Mouse (Mus musculus): ENCODE results near the gene Adcy6.

Gene Adcy6

DNA sequence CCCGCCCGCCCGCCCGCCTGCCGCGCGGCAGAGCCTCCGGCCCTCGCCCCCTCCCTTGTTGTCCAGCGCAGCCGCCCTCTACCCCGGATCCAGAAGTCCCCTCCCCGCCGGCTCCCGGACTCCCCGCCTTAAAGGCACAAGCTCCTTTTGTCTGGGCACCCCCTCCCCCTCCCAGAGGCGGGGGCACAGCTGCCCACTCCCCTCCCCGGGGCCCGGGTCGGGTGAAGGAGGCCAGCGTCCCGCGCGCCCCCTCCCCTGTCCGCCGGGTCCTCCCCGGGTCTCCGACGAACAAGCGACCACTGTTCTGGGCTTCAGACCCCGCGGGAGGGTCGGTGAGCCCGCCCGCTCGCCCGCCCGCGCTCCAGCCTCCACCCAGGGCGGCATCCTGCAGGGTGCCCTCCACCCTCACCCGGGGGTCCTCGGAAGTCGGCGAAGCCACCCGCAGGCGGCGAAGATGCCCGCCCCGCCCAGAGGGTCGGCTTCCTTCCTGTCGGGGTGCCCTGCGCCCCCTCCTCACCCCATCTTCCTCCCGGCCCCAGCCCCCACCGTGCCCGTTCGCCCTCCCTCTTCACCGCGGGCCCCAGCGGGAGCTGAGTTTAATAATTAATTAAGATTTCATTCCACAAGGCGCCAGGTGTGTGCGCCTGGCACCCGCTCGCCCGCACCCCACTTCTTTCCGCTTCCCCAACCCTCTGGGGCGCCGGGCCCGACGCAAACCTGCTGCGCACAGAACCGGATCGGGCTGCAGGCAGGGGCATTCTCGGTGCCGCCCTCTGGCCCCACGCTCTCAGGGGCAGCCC lies at the start of gene Adcy6:
Gene Adcy6, minus strand, starts transcription at position 746 of the 800 bp plus-strand sequence.
- in situ Hi-C loops (cut with MboI, MseI), result loop anchor here (10.0 kb wide), 1 partner anchor 435 kb away; no protein-coding TSS in a partner anchor

DNA sequence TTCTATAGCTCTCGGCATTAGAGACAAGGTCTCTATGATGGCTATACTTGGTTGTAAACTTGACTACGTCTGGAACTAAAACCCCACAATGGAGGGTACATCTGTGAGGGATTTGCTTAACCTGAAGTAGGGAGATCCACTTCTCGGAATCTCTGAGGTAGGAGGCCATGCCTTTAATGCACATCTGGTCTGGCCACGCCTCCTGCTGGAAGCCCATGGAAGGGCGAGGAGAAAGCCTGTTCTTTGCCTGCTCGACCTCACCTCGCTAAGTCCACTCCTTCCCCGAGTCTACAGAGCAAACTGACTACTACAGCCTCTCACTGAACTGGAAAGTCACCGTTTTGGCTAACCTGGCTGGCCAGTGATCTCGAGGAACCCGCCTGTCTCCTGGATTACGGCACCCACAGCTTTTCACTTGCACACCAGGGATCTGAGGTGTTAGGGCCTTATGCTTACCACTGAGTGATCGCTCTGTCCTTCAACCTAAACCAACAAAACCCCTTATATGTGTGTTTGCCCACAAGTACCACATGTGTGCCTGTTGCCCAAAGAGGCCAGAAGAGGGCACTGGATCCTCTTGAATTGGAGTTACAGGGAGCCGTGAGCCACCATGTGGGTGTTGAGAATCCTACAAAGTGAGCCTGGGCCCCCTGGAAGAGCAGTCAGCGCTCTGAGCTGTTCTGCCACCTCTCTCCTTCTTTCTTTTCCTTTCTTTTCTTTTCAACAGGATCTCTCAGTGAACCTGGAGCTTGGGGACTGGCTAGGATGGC lies 47.3 kb upstream of the Adcy6 start:
- in situ Hi-C loops (cut with MboI, MseI), result loop anchor here (5.0 kb wide), 1 partner anchor 80 kb away; no protein-coding TSS in a partner anchor

DNA sequence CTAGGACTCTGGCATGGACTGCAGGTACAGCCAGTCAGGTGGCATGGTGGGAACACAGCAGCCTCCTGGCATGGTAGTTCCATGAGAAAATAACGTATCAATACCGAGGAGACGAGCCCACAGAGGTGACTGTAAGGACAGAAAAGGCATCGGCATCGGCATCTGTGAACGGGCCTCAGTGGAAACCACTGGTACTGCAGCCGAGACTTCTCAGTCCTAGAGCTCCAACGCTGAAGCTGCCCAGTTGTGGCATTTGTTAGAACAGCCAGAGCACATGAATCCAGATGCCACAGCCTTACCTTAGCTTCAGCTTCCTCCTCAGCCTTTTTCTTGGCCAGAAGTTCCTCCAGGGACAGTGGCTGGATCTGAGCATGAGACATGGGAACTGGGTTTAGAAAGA lies 42.3 kb upstream of the Adcy6 start:
- in situ Hi-C loops (cut with MboI, MseI), result no loop called here

- in situ Hi-C loops (cut with MboI, MseI), result no loop called here
Observed at GRCm38 (mm10) chr15:98651431-98651830, 41.6 kb upstream of the Adcy6 start.

DNA sequence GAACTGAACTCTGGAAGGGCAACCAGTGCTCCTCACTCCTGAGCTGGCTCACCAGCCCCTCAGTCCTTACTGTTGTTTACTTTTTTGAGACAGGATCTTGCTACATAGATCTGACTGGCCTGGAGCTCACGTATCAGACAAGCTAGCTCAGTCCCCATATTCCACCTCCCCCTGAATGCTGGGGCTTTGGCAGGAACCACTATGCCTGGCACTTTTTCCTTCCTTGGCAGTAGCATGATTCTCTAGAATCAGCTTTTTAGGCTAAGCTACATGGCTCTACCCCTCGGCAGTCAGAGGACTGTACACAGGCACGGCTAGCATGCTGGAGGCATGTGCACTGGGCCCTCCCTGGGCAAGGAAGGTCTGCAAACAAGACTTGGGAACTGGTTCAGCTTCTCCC lies 38.2 kb upstream of the Adcy6 start:
- in situ Hi-C loops (cut with MboI, MseI), result no loop called here

DNA sequence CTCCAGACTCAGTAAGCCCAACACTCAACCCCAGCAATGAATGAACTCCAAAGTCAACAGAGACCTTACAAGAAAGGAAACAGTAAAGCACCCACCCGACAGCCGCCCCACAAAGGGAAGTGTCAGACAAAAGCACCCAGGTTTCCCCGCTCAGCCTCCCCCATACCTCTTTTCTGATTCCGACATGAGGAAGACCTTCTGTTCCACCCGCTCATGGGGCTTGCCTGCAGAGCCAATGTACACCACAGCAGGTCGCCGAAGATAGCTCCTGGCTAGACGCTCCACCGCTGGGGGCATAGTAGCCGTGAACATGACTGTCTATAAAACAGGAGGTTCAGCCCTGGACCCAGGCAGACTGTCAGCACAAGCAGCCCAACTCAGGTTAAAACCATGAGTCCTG lies 37.4 kb upstream of the Adcy6 start:
- in situ Hi-C loops (cut with MboI, MseI), result no loop called here

DNA sequence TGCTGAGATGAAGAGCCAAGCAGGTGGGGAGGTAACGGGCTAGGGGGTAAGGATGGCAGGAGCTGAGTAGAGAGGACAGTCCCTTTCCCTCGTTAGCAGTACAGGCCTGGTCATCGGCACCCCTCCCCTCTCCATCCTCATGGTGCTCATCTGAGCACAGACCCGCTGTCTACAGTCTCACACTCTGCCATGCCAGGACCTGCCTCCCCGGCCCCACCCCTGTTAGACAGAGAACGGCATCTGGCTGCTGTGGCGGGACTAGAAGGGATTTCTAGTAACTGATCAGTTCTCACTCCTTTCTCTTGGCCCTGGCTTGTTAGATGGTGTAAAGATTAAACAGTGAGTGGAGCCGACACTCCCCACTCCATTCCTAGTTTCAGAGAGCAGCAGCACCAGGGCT lies 36.9 kb upstream of the Adcy6 start:
- in situ Hi-C loops (cut with MboI, MseI), result no loop called here

- in situ Hi-C loops (cut with MboI, MseI), result no loop called here
Observed at GRCm38 (mm10) chr15:98645057-98646026, 35.5 kb upstream of the Adcy6 start.

DNA sequence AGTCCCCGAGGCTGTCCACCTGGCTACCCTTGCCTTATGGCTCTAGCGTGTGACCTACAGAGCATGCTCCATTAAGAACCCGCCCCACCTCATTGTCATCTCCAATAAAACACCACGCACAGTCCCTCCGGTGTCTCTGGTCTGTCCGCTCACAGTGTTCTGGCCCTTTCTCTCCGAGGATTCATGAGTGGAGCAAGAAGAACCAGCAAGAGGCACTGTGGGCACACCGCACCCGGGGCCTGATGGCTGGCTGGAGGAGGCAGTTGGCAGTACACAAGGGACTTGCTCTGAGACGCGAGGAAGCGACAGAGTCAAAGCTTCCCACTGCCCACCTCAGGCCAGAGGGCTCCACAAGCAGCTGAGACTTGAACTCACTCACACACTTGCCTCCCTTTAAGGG lies 34.5 kb upstream of the Adcy6 start:
- in situ Hi-C loops (cut with MboI, MseI), result loop anchor here (5.0 kb wide), 1 partner anchor 63 kb away; the partner anchor contains the start of gene Ccdc65

DNA sequence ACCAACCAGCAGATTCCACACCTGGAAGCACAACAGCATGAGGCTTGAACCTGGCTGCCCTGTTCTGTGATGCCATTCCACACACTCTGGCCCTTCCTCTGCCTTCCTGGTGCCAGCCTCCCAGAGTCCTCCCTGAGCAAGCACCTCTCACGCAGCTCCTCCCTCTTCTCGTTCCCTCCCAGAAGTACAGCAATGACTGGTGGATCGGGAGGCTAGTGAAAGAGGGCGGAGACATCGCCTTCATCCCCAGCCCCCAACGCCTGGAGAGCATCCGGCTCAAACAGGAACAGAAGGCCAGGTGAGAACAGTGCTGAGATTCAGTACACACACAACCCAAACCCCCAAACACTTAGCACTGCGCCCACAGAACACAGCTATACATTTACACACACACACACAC lies 30.3 kb upstream of the Adcy6 start:
- in situ Hi-C loops (cut with MboI, MseI), result loop anchor here (5.0 kb wide), 1 partner anchor 67 kb away; the partner anchor contains the start of gene Ccdc65

DNA sequence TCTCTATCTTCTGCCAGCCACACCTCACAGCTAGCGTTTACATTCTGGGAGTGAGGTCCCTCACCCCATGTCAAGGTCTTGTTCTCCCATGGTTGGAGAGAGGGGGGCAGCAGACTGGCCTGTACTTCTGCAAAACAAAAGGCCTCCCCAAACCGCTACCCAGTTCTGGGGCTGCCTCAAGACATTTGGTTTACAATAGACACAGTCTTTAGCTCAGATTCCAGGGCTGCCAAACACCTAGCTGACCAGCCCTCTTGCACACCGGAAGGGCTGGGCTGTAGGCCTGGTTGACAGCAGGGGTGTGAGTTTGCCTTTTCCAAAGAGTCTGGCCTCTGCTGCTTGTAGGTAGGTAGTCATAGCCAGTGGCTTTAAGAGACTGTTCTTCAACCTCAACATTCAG lies 27.3 kb upstream of the Adcy6 start:
- in situ Hi-C loops (cut with MboI, MseI), result no loop called here

GRCm38 (mm10) chr15:98636517-98636916 lies 26.6 kb upstream of the Adcy6 start:
- in situ Hi-C loops (cut with MboI, MseI), result no loop called here

DNA sequence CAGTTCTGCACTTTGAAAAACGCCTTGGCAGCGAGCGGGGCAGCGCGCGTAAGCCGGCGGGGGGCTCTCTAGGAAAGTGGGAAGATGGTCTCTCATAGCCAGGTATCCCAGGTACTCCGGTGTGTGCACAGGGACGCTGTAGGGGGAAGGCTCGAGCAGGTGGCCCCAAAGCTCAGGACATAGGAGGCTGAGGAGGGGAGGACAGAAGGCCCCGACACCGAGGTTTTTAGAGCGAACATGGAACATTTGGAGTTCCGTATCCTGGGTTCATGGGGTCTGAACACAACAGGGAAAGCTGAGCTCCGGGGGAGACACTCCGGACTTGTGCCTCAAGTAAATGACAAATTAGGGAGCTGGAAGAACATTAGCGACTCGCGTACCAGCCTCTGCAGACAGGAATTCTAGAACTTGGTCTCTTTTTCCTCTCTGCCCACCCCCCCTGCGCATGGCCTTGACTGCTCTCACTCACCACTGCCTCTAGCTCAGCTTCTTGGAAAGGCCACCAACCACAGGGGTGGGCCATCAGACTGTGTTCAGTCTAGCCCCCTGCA lies 25.5 kb upstream of the Adcy6 start:
- in situ Hi-C loops (cut with MboI, MseI), result no loop called here

DNA sequence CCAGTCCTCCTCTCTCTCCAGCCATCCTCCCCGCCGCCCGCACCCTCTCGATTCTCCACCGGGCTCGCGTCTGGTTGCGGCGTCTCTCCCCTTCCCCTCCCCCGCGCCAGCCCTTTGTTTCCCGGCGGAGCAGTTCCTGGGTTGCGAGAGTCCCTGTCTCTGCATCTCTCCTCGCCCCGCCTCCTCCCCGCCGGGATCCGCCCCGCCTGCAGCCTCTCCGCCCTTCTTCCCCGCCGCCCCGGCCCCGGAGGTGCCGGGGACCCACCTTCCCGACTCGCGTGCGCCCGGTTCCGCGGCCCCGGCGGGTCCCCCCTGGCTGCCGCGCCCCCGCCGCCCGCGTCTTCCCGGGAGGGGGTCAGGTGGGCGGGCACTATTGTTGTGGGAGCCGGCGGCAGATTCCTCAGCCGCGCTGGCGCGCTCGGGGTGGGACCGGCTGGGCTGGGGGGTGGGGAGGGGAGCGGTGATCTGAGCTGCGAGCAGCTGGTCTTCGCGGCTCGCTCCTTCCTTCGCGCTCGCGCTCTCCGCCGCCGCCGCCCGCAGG lies 24.7 kb upstream of the Adcy6 start:
- in situ Hi-C loops (cut with MboI, MseI), result no loop called here

DNA sequence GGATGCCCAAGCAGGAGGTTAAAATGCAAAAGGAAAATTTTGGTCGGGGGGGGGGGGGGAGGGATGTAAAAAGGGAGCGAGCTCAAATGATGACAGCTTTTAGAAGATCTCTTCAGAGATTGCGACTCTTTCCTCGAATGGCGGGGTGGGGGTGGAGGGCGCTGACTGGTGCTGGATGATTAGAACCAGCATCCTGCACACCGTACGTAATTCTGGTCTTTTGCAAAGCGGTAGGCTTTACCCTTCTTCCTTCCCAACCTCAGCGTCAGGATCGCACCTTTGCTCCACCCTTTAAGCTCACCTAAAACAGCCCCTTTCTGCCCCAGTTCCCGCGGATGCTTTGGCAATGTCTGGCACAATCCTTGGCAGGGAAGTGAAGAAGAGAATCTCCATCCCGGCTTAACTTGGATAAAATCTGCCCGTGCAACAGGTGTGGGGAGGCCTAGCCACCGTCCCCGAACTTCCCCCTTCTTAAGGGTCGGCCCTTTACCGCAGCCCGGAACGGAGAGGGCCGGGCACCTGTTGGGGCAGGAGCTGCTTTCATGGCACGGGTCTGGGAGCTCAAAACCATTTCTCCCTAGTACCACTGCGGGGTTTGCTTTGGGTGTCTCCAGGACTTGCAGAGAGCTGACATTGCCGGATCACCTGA lies 24.1 kb upstream of the Adcy6 start:
- in situ Hi-C loops (cut with MboI, MseI), result no loop called here

DNA sequence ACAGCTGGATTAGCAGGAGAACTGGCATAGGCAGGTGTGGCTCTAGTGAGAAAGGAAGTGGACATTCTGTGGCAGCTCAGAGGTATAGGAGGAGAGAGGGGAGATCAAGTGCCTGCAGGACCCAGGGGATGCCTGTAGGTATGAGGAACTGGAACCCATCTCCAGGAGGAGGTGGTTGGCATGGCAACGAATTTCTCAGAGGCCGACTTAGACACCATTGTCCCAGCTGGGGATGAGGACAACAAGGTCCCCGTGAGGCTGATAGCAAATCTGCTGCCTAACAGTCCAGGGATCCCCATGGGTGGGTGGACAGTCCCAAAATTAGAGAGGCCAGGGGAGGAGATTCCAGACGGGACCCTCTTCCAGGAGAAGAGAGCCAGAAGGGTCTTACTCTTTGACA lies 23.0 kb upstream of the Adcy6 start:
- in situ Hi-C loops (cut with MboI, MseI), result no loop called here

- in situ Hi-C loops (cut with MboI, MseI), result no loop called here
Observed at GRCm38 (mm10) chr15:98632107-98632744, 22.4 kb upstream of the Adcy6 start.

- in situ Hi-C loops (cut with MboI, MseI), result no loop called here
Observed at GRCm38 (mm10) chr15:98631493-98631892, 21.6 kb upstream of the Adcy6 start.

DNA sequence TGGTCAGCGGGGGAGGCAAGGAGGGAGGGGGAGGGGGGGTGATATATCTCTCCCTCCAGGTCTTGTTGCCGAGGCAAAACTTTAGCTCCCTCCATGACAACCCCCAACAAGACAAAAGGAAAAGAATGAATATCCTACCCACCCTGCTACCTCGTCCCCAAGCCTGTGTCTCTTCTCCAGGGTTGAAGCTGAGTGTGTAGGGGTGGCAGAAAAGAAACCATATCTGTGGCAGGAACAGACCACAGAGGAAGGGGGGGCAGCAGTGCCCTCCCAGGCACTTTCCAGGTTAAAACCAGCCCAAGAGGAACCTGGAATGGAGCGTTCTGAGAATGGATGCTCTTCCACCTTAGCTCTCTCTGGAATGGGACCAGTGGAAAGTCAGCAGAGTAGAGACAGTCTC lies 20.7 kb upstream of the Adcy6 start, which contains the start of gene Cacnb3:
Gene Cacnb3, plus strand, starts transcription at position 301 of the 400 bp plus-strand sequence.
- in situ Hi-C loops (cut with MboI, MseI), result no loop called here

DNA sequence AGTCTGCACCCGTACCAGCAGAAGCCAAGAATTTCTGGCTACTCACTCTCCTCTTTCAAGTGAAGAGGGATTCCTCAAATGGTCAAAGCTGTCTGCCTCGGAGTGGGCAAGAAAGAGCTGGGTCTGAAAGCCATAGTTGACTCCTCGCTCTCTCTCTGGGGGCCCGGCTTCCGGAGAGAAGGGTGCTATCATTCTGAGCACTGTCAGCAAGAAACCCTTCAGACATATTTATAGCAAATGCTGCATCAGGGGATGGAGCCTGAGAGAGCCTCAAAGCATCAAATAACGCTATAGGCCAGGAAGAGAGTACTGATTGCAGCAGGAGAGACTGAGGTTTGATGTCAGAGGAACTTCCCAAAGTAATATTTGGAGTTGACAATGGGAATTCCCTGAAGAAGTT lies 19.6 kb upstream of the Adcy6 start:
- in situ Hi-C loops (cut with MboI, MseI), result no loop called here

All from T-helper 2 cell (primary cell).